Mouse (Mus musculus) CH12.LX (cell line): Measurements from ENCODE around the gene Slc39a3.

Source experiments
- CTCF ChIP-seq, 2 experiments: IDR thresholded peaks in 1 of 2; conservative IDR thresholded peaks in 1 of 2; 2 replicates each; pipeline ENCODE4 v1.5.1; 2011 to 2012; ENCODE audit warnings: low read depth in 2 of 2, low read length in 2 of 2, improper control_type of control experiment in 1 of 2, inconsistent platforms in 1 of 2, mild to moderate bottlenecking in 1 of 2, moderate library complexity in 1 of 2
- E2F4 ChIP-seq: IDR thresholded peaks from 2 replicates; pipeline ENCODE4 v1.6.1; 2011; ENCODE audit warnings: low read depth, low read length, improper control_type of control experiment; ENCODE audit not compliant: insufficient replicate concordance
- ELF1 ChIP-seq: IDR thresholded peaks from 2 replicates; pipeline ENCODE4 v1.6.1; 2014; ENCODE audit warnings: low read depth, mild to moderate bottlenecking, inconsistent platforms, low read length, improper control_type of control experiment
- EP300 ChIP-seq: IDR thresholded peaks from 2 replicates; pipeline ENCODE4 v1.6.1; 2011; ENCODE audit warnings: low read length, improper control_type of control experiment
- GABPA ChIP-seq: IDR thresholded peaks from 2 replicates; pipeline ENCODE4 v1.6.1; 2012; ENCODE audit warnings: low read depth, low read length, improper control_type of control experiment, inconsistent platforms; ENCODE audit not compliant: insufficient replicate concordance
- JUN ChIP-seq: IDR thresholded peaks from 2 replicates; pipeline ENCODE4 v1.6.1; 2011; ENCODE audit warnings: low read depth, mild to moderate bottlenecking, low read length, improper control_type of control experiment, moderate library complexity; ENCODE audit not compliant: insufficient read depth
- NRF1 ChIP-seq: IDR thresholded peaks from 2 replicates; pipeline ENCODE4 v1.6.1; 2014; ENCODE audit warnings: low read depth, mild to moderate bottlenecking, inconsistent platforms, low read length, improper control_type of control experiment, moderate library complexity
- POLR2A ChIP-seq: IDR thresholded peaks from 2 replicates; pipeline ENCODE4 v1.6.1; 2011; ENCODE audit warnings: low read depth, mild to moderate bottlenecking, improper control_type of control experiment, low read length
- SIN3A ChIP-seq: IDR thresholded peaks from 2 replicates; pipeline ENCODE4 v1.6.1; 2012; ENCODE audit warnings: low read length, improper control_type of control experiment, inconsistent platforms
- ZC3H11A ChIP-seq: IDR thresholded peaks from 2 replicates; pipeline ENCODE4 v1.6.1; 2012; ENCODE audit warnings: low read depth, mild to moderate bottlenecking, inconsistent platforms, low read length, improper control_type of control experiment
- ZMIZ1 ChIP-seq: IDR thresholded peaks from 2 replicates; pipeline ENCODE4 v1.6.1; 2012; ENCODE audit warnings: low read depth, mild to moderate bottlenecking, inconsistent platforms, low read length, improper control_type of control experiment
- ZNF384 ChIP-seq: IDR thresholded peaks from 2 replicates; pipeline ENCODE4 v1.6.1; 2012; ENCODE audit warnings: low read depth, low read length, improper control_type of control experiment, inconsistent platforms

DNA sequence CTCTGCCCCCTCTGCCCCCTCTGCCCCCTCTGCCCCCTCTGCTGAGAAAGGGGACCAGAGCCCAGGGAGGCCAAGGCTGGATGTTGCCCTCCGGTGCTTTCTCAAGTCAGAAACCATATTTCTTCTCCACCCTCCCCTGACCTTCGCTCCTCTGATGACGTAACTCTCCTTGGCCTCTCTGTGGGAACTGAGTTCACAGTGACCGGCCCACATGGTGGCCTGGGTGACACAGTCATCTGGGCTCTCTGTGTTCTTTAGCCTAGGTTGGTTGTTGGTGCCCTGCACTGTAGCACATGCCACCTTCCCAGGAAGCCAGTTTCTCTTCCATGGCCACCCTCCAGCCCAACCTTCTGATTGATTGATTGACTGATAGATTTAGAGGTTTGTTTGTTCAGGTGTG lies 54.8 kb downstream of the Slc39a3 start:
- TF ChIP-seq CTCF (conservative IDR thresholded peaks at IDR 0.05 in 1 of 2, IDR thresholded peaks at IDR 0.05 in 1 of 2; ENCODE audit: low read depth in 2 of 2, low read length in 2 of 2) = no peak
- TF ChIP-seq ELF1 = no peak
- no peak for TF ChIP-seq JUN
- TF ChIP-seq E2F4 = no peak
- TF ChIP-seq NRF1 = no peak
- TF ChIP-seq ZNF384 = no peak
- TF ChIP-seq POLR2A = no peak
- TF ChIP-seq GABPA = no peak
- no peak for TF ChIP-seq SIN3A
- TF ChIP-seq ZC3H11A = no peak
- TF ChIP-seq EP300 = no peak
- no peak for TF ChIP-seq ZMIZ1
